Mouse (Mus musculus): ENCODE measurements at regions not wholly inside any gene's neighbourhood (a gene's known extent, or its start where the extent isn't known, plus 50 kb on each side); places are given as distances from the start of the nearest gene placed in this dataset.

DNA sequence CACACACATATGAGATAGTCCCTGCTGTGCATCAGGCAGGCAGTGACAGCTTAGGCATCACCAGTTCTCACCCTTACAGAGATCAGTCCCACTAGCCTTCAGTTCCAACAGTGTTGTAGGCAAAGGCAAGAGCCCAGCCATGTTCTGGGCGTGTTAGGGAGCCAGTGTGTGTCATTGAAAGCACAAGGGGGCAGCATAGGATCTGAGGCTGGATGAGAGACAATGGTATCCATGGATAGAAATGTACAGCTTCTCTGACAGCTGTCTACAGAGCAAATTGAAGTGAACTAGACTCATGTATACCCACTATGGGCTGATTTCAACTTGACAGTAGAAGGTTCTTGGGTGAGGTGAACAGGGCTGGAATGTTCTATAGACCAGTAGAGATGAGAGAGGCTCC, 259.9 kb downstream of the Prdm2 start:
- Histone ChIP-seq H3K27me3 (ENCODE audit: low read depth, poor library complexity, severe bottlenecking) (no peaks in the 10 kb centered on the region), H3K27ac (no peak overlapping the region), H3K4me3 (no peak overlapping the region), H3K36me3 (no peaks in the 10 kb centered on the region), H3K4me1 (no peaks in the 10 kb centered on the region), H3K9me3 (replicated peaks) (no peaks in the 10 kb centered on the region)
- WGBS, result 59% methylated on average over 1 of the region's 1 CpGs
- DNase-seq (ENCODE audit: low spot score), result no peak

DNA sequence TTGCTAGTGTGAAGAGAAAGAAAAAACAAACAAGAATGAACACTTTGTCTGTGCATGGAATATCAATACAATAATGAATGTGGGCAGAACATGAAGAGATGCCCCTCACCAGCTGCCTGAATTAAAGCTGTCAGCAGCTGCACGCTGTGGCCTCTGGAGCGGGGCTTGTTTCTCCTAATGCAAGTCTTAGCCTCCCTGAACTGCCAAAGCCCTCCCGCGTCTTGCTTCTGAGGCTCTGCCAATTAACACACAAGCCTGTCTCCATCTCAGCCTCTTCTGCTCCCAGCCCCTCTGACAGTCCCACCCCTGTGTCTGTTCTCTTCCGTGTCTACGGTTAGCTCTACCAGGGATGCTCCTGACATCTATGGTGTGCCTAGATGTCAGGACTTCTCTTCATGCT, 265.1 kb downstream of the Prdm2 start:
- Histone ChIP-seq H3K27me3 (ENCODE audit: low read depth, poor library complexity, severe bottlenecking) (no peaks in the 10 kb centered on the region), H3K4me1 (no peaks in the 10 kb centered on the region), H3K4me3 (no peak overlapping the region), H3K36me3 (no peaks in the 10 kb centered on the region), H3K27ac (no peak overlapping the region), H3K9me3 (replicated peaks) (no peaks in the 10 kb centered on the region)
- 87% methylated on average over 6 of the region's 6 CpGs for whole genome bisulfite sequencing
- no peak for DNase-seq (ENCODE audit: low spot score)

GRCm38 (mm10) chr4:142933627-142934026, 279.2 kb downstream of the Prdm2 start:
- WGBS, result 69% methylated on average over 9 of the region's 9 CpGs
- Histone ChIP-seq H3K9me3 (replicated peaks) (no peaks in the 10 kb centered on the region), H3K27me3 (ENCODE audit: low read depth, poor library complexity, severe bottlenecking) (no peaks in the 10 kb centered on the region), H3K36me3 (no peaks in the 10 kb centered on the region), H3K4me3 (no peak overlapping the region), H3K27ac (no peak overlapping the region), H3K4me1 (no peaks in the 10 kb centered on the region)
- DNase-seq (ENCODE audit: low spot score), result no peak

GRCm38 (mm10) chr4:142929245-142929644, 283.6 kb downstream of the Prdm2 start:
- 79% methylated on average over 4 of the region's 4 CpGs for WGBS
- H3K4me3 ChIP-seq, result no peak overlapping the region
- H3K4me1 ChIP-seq, result no peaks in the 10 kb centered on the region
- DNase-seq (ENCODE audit: low spot score), result no peak
- H3K27me3 ChIP-seq (ENCODE audit: low read depth, poor library complexity, severe bottlenecking), result no peaks in the 10 kb centered on the region
- no peaks in the 10 kb centered on the region for H3K36me3 ChIP-seq
- no peaks in the 10 kb centered on the region for H3K9me3 ChIP-seq (replicated peaks)
- no peak overlapping the region for H3K27ac ChIP-seq

DNA sequence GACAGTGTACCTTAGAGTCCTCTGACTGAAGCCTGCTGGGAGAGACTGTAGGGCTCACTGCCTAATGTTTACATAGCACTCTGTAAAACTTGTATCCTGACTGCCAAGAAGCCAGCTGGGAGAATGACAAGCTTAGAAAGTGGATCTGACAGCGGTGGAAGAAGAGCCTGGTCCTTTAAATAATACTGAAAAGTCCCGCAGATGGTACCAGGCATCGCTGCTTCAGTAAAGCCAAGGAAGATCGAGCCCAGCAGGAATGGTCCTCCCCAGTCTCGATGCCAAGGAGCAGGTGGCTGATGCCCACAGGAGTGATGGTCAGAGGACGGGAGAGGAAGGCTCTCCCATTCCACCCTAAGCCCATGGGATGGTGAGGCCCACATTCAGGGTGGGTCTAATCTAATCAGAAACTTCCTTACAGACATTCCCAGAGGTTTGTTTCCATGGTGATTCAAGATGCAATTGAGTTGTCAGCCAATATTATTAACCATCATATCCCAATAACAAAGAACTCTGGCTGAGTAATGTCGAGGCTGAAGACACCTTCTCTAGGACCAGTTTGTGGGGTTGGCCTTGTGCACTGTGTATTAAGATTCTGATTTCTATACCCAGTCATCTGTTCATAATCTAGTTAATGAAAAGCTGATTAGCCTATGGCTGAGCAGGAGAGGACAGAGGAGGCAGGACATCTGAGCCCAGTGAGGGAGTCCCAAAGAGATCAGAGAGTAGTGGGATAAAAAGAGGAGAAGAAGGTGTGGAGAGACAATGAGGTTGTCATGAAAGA, 285.3 kb downstream of the Prdm2 start:
- no peaks in the 10 kb centered on the region for H3K36me3 ChIP-seq
- DNase-seq (ENCODE audit: low spot score), result no peak
- H3K4me1 ChIP-seq, result no peaks in the 10 kb centered on the region
- 92% methylated on average over 7 of the region's 7 CpGs for WGBS
- H3K4me3 ChIP-seq, result no peak overlapping the region
- H3K27me3 ChIP-seq (ENCODE audit: low read depth, poor library complexity, severe bottlenecking), result no peaks in the 10 kb centered on the region
- H3K27ac ChIP-seq, result no peak overlapping the region
- H3K9me3 ChIP-seq (replicated peaks), result no peaks in the 10 kb centered on the region

DNA sequence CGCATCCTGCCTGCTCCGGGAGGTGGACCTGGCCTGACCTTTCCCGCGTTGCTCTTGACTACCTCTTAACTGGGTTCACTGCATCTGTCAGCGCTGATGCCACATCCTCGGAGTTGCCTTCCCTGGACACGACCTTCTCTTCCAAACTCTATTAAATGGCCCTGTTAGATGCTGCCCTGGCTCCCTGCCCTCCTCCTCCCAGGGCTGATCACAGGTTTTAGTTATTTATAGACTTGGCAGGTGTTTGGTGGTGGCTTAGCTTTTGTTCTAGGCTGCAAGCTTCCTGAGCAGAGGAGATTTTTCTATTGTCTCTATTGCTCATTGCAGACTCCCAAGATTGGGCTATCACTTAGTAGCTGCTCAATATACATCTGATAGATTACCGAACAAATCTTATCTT, 287.7 kb downstream of the Prdm2 start:
- H3K27ac ChIP-seq, result no peak overlapping the region
- no peak overlapping the region for H3K4me3 ChIP-seq
- no peaks in the 10 kb centered on the region for H3K36me3 ChIP-seq
- no peaks in the 10 kb centered on the region for H3K4me1 ChIP-seq
- 88% methylated on average over 8 of the region's 8 CpGs for WGBS
- no peaks in the 10 kb centered on the region for H3K9me3 ChIP-seq (replicated peaks)
- DNase-seq (ENCODE audit: low spot score), result no peak
- no peaks in the 10 kb centered on the region for H3K27me3 ChIP-seq (ENCODE audit: low read depth, poor library complexity, severe bottlenecking)

DNA sequence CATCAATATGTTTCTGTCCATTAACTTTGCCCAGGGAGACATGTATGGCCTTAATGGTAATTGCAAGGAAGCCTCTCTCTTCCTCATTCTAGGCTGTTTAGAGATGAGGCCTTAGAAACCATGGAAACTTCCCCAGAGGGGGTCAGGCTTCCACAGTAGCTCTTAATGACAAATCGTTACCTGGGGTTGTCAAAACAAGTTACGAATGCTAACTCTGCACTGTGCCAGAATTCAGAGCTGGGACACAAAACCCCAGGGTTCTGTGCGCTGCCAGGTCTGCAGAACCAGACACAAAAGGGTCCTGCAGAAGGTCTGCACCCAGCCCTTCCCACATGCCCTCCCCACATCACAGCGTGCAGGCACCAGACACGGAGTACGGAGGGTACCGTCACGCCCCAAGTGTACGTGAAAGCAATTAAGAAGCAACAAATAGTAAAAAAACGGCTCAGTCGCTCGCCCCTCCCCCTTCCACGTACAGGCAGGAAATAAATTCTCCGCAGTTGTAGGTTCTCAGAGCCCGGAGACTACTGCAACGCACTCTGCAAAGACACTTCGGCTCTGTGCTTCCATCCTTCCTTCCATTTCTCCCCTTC, 303.3 kb downstream of the Prdm2 start:
- peak; percentile 64 for DNase-seq (ENCODE audit: low spot score)
- Histone ChIP-seq H3K4me3 (peak overlapping the region; percentile 36; the same call in 1 of the 2 replicates), H3K36me3 (no peaks in the 10 kb centered on the region), H3K27me3 (ENCODE audit: low read depth, poor library complexity, severe bottlenecking) (no peaks in the 10 kb centered on the region), H3K9me3 (replicated peaks) (no peaks in the 10 kb centered on the region), H3K4me1 (peaks cover 11% of the 10 kb centered on the region), H3K27ac (peak overlapping the region; percentile 83)
- WGBS, result 42% methylated on average over 17 of the region's 17 CpGs

DNA sequence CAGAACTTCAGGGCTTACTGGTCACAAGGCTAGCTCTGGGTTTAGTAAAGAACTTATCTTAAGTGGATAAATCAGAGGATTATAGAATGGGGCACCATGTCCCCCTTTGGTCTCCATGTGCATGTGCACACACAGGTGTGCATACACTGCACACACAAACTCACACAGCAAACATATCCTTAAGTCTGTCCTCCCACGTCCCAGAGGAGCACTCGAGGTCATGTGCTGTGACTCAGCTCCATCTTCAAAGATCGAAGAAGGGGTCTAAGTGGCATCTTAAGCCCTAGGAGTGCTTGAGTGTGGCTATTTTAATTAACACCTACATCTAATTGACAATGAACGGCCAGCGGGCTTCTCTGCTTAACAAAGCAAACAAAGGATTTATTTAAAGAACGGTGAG, 304.0 kb downstream of the Prdm2 start:
- Histone ChIP-seq H3K9me3 (replicated peaks) (no peaks in the 10 kb centered on the region), H3K27ac (no peak overlapping the region), H3K27me3 (ENCODE audit: low read depth, poor library complexity, severe bottlenecking) (no peaks in the 10 kb centered on the region), H3K4me3 (no peak overlapping the region), H3K36me3 (no peaks in the 10 kb centered on the region), H3K4me1 (peaks cover 11% of the 10 kb centered on the region)
- WGBS, result 73% methylated on average over 6 of the region's 6 CpGs
- no peak for DNase-seq (ENCODE audit: low spot score)

DNA sequence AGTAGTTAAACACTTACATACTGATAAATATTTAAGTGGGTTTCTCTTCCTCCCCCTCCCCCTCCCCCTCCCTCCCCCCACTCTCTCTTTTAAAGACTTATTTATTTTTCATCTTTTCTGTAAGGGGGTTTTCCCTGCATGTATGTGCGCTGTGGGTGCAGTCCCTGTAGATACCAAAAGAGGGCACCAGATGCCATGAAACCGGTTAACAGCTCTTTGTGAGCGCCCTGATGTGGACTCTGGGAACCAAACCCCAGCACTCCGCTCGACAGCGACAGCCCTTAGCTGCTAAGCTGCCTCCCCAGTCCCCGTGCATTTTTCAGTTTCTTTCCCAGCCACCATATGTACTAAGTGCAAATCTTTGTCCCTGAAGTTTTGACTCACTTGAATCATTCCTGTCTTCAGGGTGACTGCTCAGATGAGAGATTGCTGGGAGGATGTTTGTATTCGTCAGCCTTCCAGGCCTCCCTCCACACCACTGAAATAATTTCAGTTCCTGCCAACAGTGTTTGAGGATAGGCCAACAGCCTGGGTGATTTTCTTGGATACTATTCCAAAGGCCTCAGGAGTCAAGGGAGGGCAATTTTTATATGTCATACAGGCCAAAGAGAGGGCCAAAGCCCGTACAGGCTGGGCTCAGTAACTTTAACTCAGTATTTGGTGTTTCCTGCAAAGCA, 309.3 kb downstream of the Prdm2 start:
- no peaks in the 10 kb centered on the region for H3K27me3 ChIP-seq (ENCODE audit: low read depth, poor library complexity, severe bottlenecking)
- no peaks in the 10 kb centered on the region for H3K4me1 ChIP-seq
- H3K4me3 ChIP-seq, result no peak overlapping the region
- no peak for DNase-seq (ENCODE audit: low spot score)
- H3K27ac ChIP-seq, result no peak overlapping the region
- 82% methylated on average over 9 of the region's 9 CpGs for WGBS
- no peaks in the 10 kb centered on the region for H3K36me3 ChIP-seq
- no peaks in the 10 kb centered on the region for H3K9me3 ChIP-seq (replicated peaks)

GRCm38 (mm10) chr4:142900792-142901191, 312.0 kb downstream of the Prdm2 start:
- Histone ChIP-seq H3K4me3 (no peak overlapping the region), H3K27me3 (ENCODE audit: low read depth, poor library complexity, severe bottlenecking) (no peaks in the 10 kb centered on the region), H3K27ac (no peak overlapping the region), H3K4me1 (no peaks in the 10 kb centered on the region), H3K36me3 (no peaks in the 10 kb centered on the region), H3K9me3 (replicated peaks) (0 out of 2 replicates have a peak, but pooled peaks cover 3% of the 10 kb centered on the region)
- DNase-seq (ENCODE audit: low spot score), result no peak
- WGBS, result 92% methylated on average over 9 of the region's 9 CpGs

DNA sequence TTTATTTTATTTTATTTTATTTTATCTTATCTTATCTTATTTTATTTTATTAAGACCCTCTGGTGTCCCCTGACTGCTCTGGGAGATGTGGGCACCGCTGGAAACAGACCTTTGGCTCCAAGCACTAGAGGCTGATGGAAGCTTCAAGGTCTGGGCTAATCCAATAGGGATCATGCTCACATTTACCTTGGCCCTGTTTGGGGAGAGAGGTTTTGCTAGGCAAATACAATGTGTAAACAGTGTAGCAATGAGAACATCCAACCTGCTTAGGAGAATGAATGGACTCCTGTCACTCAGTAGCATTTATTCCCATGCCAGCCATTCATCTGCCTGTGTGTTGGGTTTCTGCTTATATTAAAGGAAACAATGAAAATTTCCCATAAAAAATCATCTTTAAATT, 313.8 kb downstream of the Prdm2 start:
- Histone ChIP-seq H3K9me3 (replicated peaks) (0 out of 2 replicates have a peak, but pooled peaks cover 3% of the 10 kb centered on the region), H3K36me3 (no peaks in the 10 kb centered on the region), H3K27me3 (ENCODE audit: low read depth, poor library complexity, severe bottlenecking) (no peaks in the 10 kb centered on the region), H3K4me1 (no peaks in the 10 kb centered on the region), H3K27ac (no peak overlapping the region), H3K4me3 (no peak overlapping the region)
- 81% methylated on average over 1 of the region's 1 CpGs for WGBS
- DNase-seq (ENCODE audit: low spot score), result no peak

DNA sequence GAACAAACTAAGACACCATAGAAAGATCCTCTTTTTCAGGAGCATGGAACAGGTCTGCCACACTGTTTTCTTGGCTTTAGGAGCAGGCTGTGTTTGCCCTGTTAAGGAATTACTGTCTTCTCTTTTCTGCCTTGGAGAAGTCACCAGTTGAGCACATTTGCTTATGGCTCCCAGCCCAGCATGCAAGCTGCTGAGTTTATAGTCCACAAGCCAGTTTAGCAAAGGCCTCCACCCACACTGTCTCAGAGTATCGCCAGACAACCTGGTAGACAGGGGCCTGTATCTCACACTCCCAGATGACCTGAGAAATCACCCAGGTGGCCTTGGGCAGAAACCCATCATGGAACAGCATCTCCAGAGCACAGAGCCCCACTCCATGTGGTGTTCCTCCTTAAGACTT, 322.1 kb downstream of the Prdm2 start:
- H3K36me3 ChIP-seq, result no peaks in the 10 kb centered on the region
- DNase-seq (ENCODE audit: low spot score), result no peak
- H3K27ac ChIP-seq, result no peak overlapping the region
- H3K4me1 ChIP-seq, result no peaks in the 10 kb centered on the region
- H3K4me3 ChIP-seq, result no peak overlapping the region
- 92% methylated on average over 1 of the region's 1 CpGs for WGBS
- H3K9me3 ChIP-seq (replicated peaks), result no peaks in the 10 kb centered on the region
- no peaks in the 10 kb centered on the region for H3K27me3 ChIP-seq (ENCODE audit: low read depth, poor library complexity, severe bottlenecking)

- Histone ChIP-seq H3K9me3 (replicated peaks) (no peaks in the 10 kb centered on the region), H3K36me3 (no peaks in the 10 kb centered on the region), H3K4me1 (no peaks in the 10 kb centered on the region), H3K27ac (no peak overlapping the region), H3K4me3 (no peak overlapping the region), H3K27me3 (ENCODE audit: low read depth, poor library complexity, severe bottlenecking) (no peaks in the 10 kb centered on the region)
- no peak for DNase-seq (ENCODE audit: low spot score)
- WGBS, result 75% methylated on average over 4 of the region's 4 CpGs
Observed at GRCm38 (mm10) chr4:142888891-142889290, 323.9 kb downstream of the Prdm2 start.
